Mouse (Mus musculus) C2C12 (cell line): ENCODE measurements around the gene Arl14. TPM values are rescaled to one million over a fixed set of nuclear protein-coding genes. Genes with fewer than 3 reads are reported as not detected.

ENCODE experiments used
- H3K27me3 ChIP-seq: one replicate; pipeline ENCODE4 v1.6.1; 2011; ENCODE audit not compliant: control insufficient read depth, insufficient read depth, insufficient read length
- H3K36me3 ChIP-seq: one replicate; pipeline ENCODE4 v1.6.1; 2011; ENCODE audit not compliant: control insufficient read depth, insufficient read depth
- H3K4me3 ChIP-seq: one replicate; pipeline ENCODE4 v1.5.1; 2011; ENCODE audit warnings: mild to moderate bottlenecking, control low read depth; ENCODE audit not compliant: poor library complexity, insufficient read depth, severe bottlenecking
- H3K79me2 ChIP-seq: one replicate; pipeline ENCODE4 v1.6.1; 2011; ENCODE audit not compliant: control insufficient read depth, insufficient read depth
- H3K79me3 ChIP-seq: one replicate; pipeline ENCODE4 v1.6.1; 2011; ENCODE audit warnings: low read depth, control low read depth
- H3ac ChIP-seq: one replicate; pipeline ENCODE3; 2011; ENCODE audit warnings: low read depth; ENCODE audit not compliant: control insufficient read depth, insufficient read length
- CEBPB ChIP-seq: IDR thresholded peaks from one replicate; pipeline ENCODE4 v1.6.1; 2011; ENCODE audit warnings: low read depth, mild to moderate bottlenecking, control low read depth, moderate library complexity
- CTCF ChIP-seq: IDR thresholded peaks from one replicate; pipeline ENCODE4 v1.5.1; 2011; ENCODE audit not compliant: control insufficient read depth, insufficient read depth, insufficient read length
- FOSL1 ChIP-seq: IDR thresholded peaks from one replicate; pipeline ENCODE4 v1.8.0; 2011; ENCODE audit warnings: mild to moderate bottlenecking, low read length; ENCODE audit not compliant: poor library complexity, insufficient read depth, severe bottlenecking
- MAX ChIP-seq: IDR thresholded peaks from one replicate; pipeline ENCODE4 v1.6.1; 2011; ENCODE audit warnings: mild to moderate bottlenecking, control low read depth
- MYOD1 ChIP-seq: IDR thresholded peaks from one replicate; pipeline ENCODE4 v1.6.1; 2011; ENCODE audit warnings: low read depth; ENCODE audit not compliant: control insufficient read depth, insufficient read length
- MYOG ChIP-seq: IDR thresholded peaks from one replicate; pipeline ENCODE4 v1.6.1; 2011; ENCODE audit not compliant: control insufficient read depth, insufficient read length; ENCODE audit errors: extremely low read depth
- USF1 ChIP-seq: IDR thresholded peaks from one replicate; pipeline ENCODE4 v1.6.1; 2011; ENCODE audit warnings: low read depth, mild to moderate bottlenecking, control low read depth, moderate library complexity
- polyA plus RNA-seq: library from polyadenylated mRNA; unstranded; fragments of >200 nt; fragmentation: generic; extraction: Trizol; gene quantifications from one replicate; pipeline ENCODE4 v1.2.1, GENCODE M21; 2012; ENCODE audit warnings: missing spikeins

Gene Arl14
- polyA plus RNA-seq, 1 experiment = not detected

GRCm38 (mm10) chr3:69206193-69206893 lies 15.9 kb upstream of the Arl14 start:
- Histone ChIP-seq H3ac (no peak overlapping the region), H3K79me2 (no peaks in the 10 kb centered on the region), H3K79me3 (no peaks in the 10 kb centered on the region), H3K4me3 (no peak overlapping the region), H3K36me3 (no peaks in the 10 kb centered on the region), H3K27me3 (no peaks in the 10 kb centered on the region)
- TF ChIP-seq CTCF (no peak), USF1 (no peak), CEBPB (no peak), MYOD1 (no peak)

- Histone ChIP-seq H3K36me3 (no peaks in the 10 kb centered on the region), H3K79me2 (no peaks in the 10 kb centered on the region), H3K4me3 (no peak overlapping the region), H3K79me3 (no peaks in the 10 kb centered on the region), H3ac (no peak overlapping the region), H3K27me3 (no peaks in the 10 kb centered on the region)
- TF ChIP-seq USF1 (no peak), MYOG (no peak), MAX (no peak), FOSL1 (no peak), CTCF (peak; percentile 7), CEBPB (no peak), MYOD1 (no peak)
Observed at GRCm38 (mm10) chr3:69208441-69209309, 13.5 kb upstream of the Arl14 start.

- TF ChIP-seq FOSL1 = no peak
- TF ChIP-seq CTCF = no peak
- no peak for TF ChIP-seq USF1
- no peak for TF ChIP-seq MYOG
- TF ChIP-seq MAX = no peak
- no peak for TF ChIP-seq CEBPB
- TF ChIP-seq MYOD1 = no peak
- Histone ChIP-seq H3K4me3 (no peak overlapping the region), H3K27me3 (no peaks in the 10 kb centered on the region), H3K79me2 (no peaks in the 10 kb centered on the region), H3K36me3 (no peaks in the 10 kb centered on the region), H3K79me3 (no peaks in the 10 kb centered on the region), H3ac (no peak overlapping the region)
Observed at GRCm38 (mm10) chr3:69212246-69212645, 10.0 kb upstream of the Arl14 start.

GRCm38 (mm10) chr3:69213465-69213864 lies 8.8 kb upstream of the Arl14 start:
- Histone ChIP-seq H3K27me3 (no peaks in the 10 kb centered on the region), H3K36me3 (no peaks in the 10 kb centered on the region), H3K79me3 (no peaks in the 10 kb centered on the region), H3ac (no peak overlapping the region), H3K4me3 (no peak overlapping the region), H3K79me2 (no peaks in the 10 kb centered on the region)
- TF ChIP-seq USF1 (no peak), FOSL1 (no peak), CEBPB (no peak), CTCF (no peak), MAX (no peak), MYOG (no peak), MYOD1 (no peak)

GRCm38 (mm10) chr3:69214566-69214965 lies 7.7 kb upstream of the Arl14 start:
- H3K4me3 ChIP-seq = no peak overlapping the region
- no peak overlapping the region for H3ac ChIP-seq
- H3K79me2 ChIP-seq = no peaks in the 10 kb centered on the region
- no peak for TF ChIP-seq MYOG
- no peak for TF ChIP-seq CEBPB
- H3K79me3 ChIP-seq = no peaks in the 10 kb centered on the region
- H3K36me3 ChIP-seq = no peaks in the 10 kb centered on the region
- no peaks in the 10 kb centered on the region for H3K27me3 ChIP-seq

- H3K79me2 ChIP-seq = no peaks in the 10 kb centered on the region
- no peaks in the 10 kb centered on the region for H3K36me3 ChIP-seq
- TF ChIP-seq CEBPB = no peak
- TF ChIP-seq MYOG = no peak
- TF ChIP-seq MYOD1 = no peak
- TF ChIP-seq FOSL1 = no peak
- TF ChIP-seq CTCF = no peak
- no peak for TF ChIP-seq USF1
- no peak for TF ChIP-seq MAX
- H3K79me3 ChIP-seq = no peaks in the 10 kb centered on the region
- no peak overlapping the region for H3ac ChIP-seq
- H3K4me3 ChIP-seq = no peak overlapping the region
- no peaks in the 10 kb centered on the region for H3K27me3 ChIP-seq
Observed at GRCm38 (mm10) chr3:69222502-69222900, 282 bp downstream of the Arl14 start.
